Comparison of ENCODE assay signal across 17 mouse cellular contexts in genomic region chrX:164508728-164509127, GRCm38 (mm10). TPM values are rescaled to one million over a fixed set of nuclear protein-coding genes. Genes with fewer than 3 reads are reported as not detected.
DNase-seq lines count a peak whose midpoint lies in the region; ATAC-seq and TF ChIP-seq lines count a peak whose summit lies in the region.
"Had no signal": no experiment of that assay in that cellular context is flagged by ENCODE, and none has a peak within 500 bp of the region (broad histone marks: within the 10 kb centered on the region; RNA-seq: fewer than 3 reads in every experiment).

No protein-coding gene starts in this region.

- no peak overlapping the region for H3K9ac ChIP-seq in kidney, embryonic 14.5 days (ENCODE audit: low read depth, low read length)
- H3K9ac ChIP-seq in midbrain, postnatal 0 days (replicated peaks; ENCODE audit: low read length, poor library complexity, severe bottlenecking), result no peak overlapping the region
- H3K9ac ChIP-seq in midbrain, embryonic 15.5 days, result no peak overlapping the region
- H3K9ac ChIP-seq: embryonic facial prominence, embryonic 12.5 days; intestine, embryonic 15.5 days; limb, embryonic 15.5 days; midbrain, embryonic 12.5 days had no signal

- TF ChIP-seq CTCF in kidney, adult 2 months (conservative IDR thresholded peaks at IDR 0.05; ENCODE audit: insufficient read depth, insufficient read length, low read depth, low read length), result no peak
- TF ChIP-seq CTCF in midbrain, postnatal 0 days (IDR thresholded peaks at IDR 0.05), result no peak

- H3K36me3 ChIP-seq in kidney, adult 2 months (ENCODE audit: control insufficient read depth, insufficient read depth, low read length), result no peaks in the 10 kb centered on the region
- H3K36me3 ChIP-seq in kidney, embryonic 14.5 days (ENCODE audit: control insufficient read depth, insufficient read depth, low read length), result no peaks in the 10 kb centered on the region
- H3K36me3 ChIP-seq in midbrain, postnatal 0 days (ENCODE audit: insufficient read depth, low read length), result no peaks in the 10 kb centered on the region
- no peaks in the 10 kb centered on the region for H3K36me3 ChIP-seq in midbrain, embryonic 15.5 days (replicated peaks)
- H3K36me3 ChIP-seq: embryonic facial prominence, embryonic 12.5 days; forebrain, embryonic 10.5 days; intestine, embryonic 15.5 days; limb, embryonic 15.5 days; midbrain, embryonic 12.5 days had no signal

- H3K4me2 ChIP-seq in kidney, embryonic 14.5 days (replicated peaks; ENCODE audit: low read depth, low read length), result no peak overlapping the region
- H3K4me2 ChIP-seq in midbrain, postnatal 0 days (ENCODE audit: low read depth, low read length, poor library complexity, severe bottlenecking), result no peak overlapping the region
- no peak overlapping the region for H3K4me2 ChIP-seq in midbrain, embryonic 15.5 days
- H3K4me2 ChIP-seq: embryonic facial prominence, embryonic 12.5 days; heart, embryonic 11.5 days; intestine, embryonic 15.5 days; limb, embryonic 15.5 days; midbrain, embryonic 12.5 days had no signal

- no peak for TF ChIP-seq POLR2A in kidney, adult 2 months (IDR thresholded peaks at IDR 0.05; ENCODE audit: low read depth, low read length)

- 18% methylated on average over 3 of the region's 3 CpGs for whole genome bisulfite sequencing in kidney, adult 2 months
- 60% methylated on average over 3 of the region's 3 CpGs for WGBS in kidney, embryonic 14.5 days
- WGBS in midbrain, postnatal 0 days, result 60% methylated on average over 3 of the region's 3 CpGs
- 63% methylated on average over 3 of the region's 3 CpGs for WGBS in midbrain, embryonic 15.5 days

- ATAC-seq in kidney, embryonic 14.5 days (ENCODE audit: low FRiP score, low TSS enrichment), result no peak
- no peak for ATAC-seq in midbrain, postnatal 0 days (ENCODE audit: low FRiP score)
- no peak for ATAC-seq in midbrain, embryonic 15.5 days (replicated peaks)
- ATAC-seq: intestine, embryonic 15.5 days had no signal

- H3K27me3 ChIP-seq in kidney, adult 2 months (replicated peaks; ENCODE audit: control insufficient read depth, insufficient read depth, low read length), result no peaks in the 10 kb centered on the region
- no peaks in the 10 kb centered on the region for H3K27me3 ChIP-seq in kidney, embryonic 14.5 days (ENCODE audit: control insufficient read depth, insufficient read depth, low read length)
- H3K27me3 ChIP-seq in midbrain, postnatal 0 days (ENCODE audit: insufficient read depth, low read length), result no peaks in the 10 kb centered on the region; the same call in 1 of the 2 replicates
- 0 out of 2 replicates have a peak, but pooled peaks cover 2% of the 10 kb centered on the region for H3K27me3 ChIP-seq in midbrain, embryonic 15.5 days (replicated peaks)
- H3K27me3 ChIP-seq: intestine, embryonic 15.5 days; limb, embryonic 15.5 days had no signal

- no peaks in the 10 kb centered on the region for H3K9me3 ChIP-seq in kidney, embryonic 14.5 days (ENCODE audit: control insufficient read depth, low read length)
- no peaks in the 10 kb centered on the region for H3K9me3 ChIP-seq in midbrain, postnatal 0 days (ENCODE audit: low read length)
- no peaks in the 10 kb centered on the region for H3K9me3 ChIP-seq in midbrain, embryonic 15.5 days
- H3K9me3 ChIP-seq: embryonic facial prominence, embryonic 12.5 days; forebrain, embryonic 10.5 days; intestine, embryonic 15.5 days; limb, embryonic 15.5 days; midbrain, embryonic 12.5 days had no signal

- peaks cover 9% of the 10 kb centered on the region; the same call in 1 of the 2 replicates for H3K4me1 ChIP-seq in kidney, adult 2 months (ENCODE audit: control insufficient read depth, insufficient read depth, low read length)
- no peaks in the 10 kb centered on the region for H3K4me1 ChIP-seq in kidney, embryonic 14.5 days (ENCODE audit: control insufficient read depth, insufficient read depth, low read length)
- H3K4me1 ChIP-seq in midbrain, postnatal 0 days (ENCODE audit: insufficient read depth, low read length), result no peaks in the 10 kb centered on the region
- no peaks in the 10 kb centered on the region for H3K4me1 ChIP-seq in midbrain, embryonic 15.5 days
- H3K4me1 ChIP-seq: embryonic facial prominence, embryonic 12.5 days; forebrain, embryonic 10.5 days; intestine, embryonic 15.5 days; midbrain, embryonic 12.5 days had no signal

- no peak overlapping the region for H3K4me3 ChIP-seq in kidney, adult 2 months (ENCODE audit: insufficient read depth, low read depth, low read length)
- no peak overlapping the region for H3K4me3 ChIP-seq in kidney, embryonic 14.5 days (ENCODE audit: low read length)
- H3K4me3 ChIP-seq in midbrain, postnatal 0 days (ENCODE audit: low read depth, low read length), result no peak overlapping the region
- no peak overlapping the region for H3K4me3 ChIP-seq in midbrain, embryonic 15.5 days
- H3K4me3 ChIP-seq: embryonic facial prominence, embryonic 12.5 days; forebrain, embryonic 10.5 days; intestine, embryonic 15.5 days; limb, embryonic 15.5 days; midbrain, embryonic 12.5 days had no signal

- peak; percentile 42 for DNase-seq in kidney, adult 2 months
- DNase-seq in midbrain, postnatal 0 days (ENCODE audit: low spot score), result peak; percentile 34
- DNase-seq in ZHBTc4 (ENCODE audit: low read depth, low spot score), result peak; percentile 30
- DNase-seq in yolk sac, embryonic 10.5 days (ENCODE audit: low spot score), result peak; percentile 4
- no peak for DNase-seq in heart, adult 8-10 months (ENCODE audit: low spot score)
- DNase-seq: cerebellum, postnatal 36 days; gastrocnemius, postnatal 25 days; heart, postnatal 36 days had no signal

- H3K27ac ChIP-seq in kidney, adult 2 months (ENCODE audit: insufficient read depth, low read depth, low read length), result peak overlapping the region; percentile 46; the same call in 1 of the 2 replicates
- no peak overlapping the region for H3K27ac ChIP-seq in kidney, embryonic 14.5 days (ENCODE audit: low read depth, low read length)
- no peak overlapping the region for H3K27ac ChIP-seq in midbrain, postnatal 0 days (ENCODE audit: low read depth, low read length)
- no peak overlapping the region for H3K27ac ChIP-seq in midbrain, embryonic 15.5 days
- H3K27ac ChIP-seq: embryonic facial prominence, embryonic 12.5 days; forebrain, embryonic 10.5 days; intestine, embryonic 15.5 days; limb, embryonic 15.5 days; midbrain, embryonic 12.5 days had no signal

RNA-seq across cellular contexts. Expression of gene Asb9, which starts 2.6 kb away (rescaled TPM):
- 54.9 and 57.8 TPM in 2 replicates for polyA plus RNA-seq in kidney, adult 2 months (2012; rRNA removed)
- polyA plus RNA-seq in kidney, embryonic 14.5 days (2014; fragmentation: Nextera tagmentation; extraction: Ambion mirVana), result 7.4 and 10.9 TPM in 2 replicates
- not detected in 2 replicates for total RNA-seq in midbrain, postnatal 0 days (2014; rRNA removed)
- polyA plus RNA-seq in midbrain, postnatal 0 days (2015; fragmentation: Nextera tagmentation; extraction: Ambion mirVana), result not detected in 2 replicates
- not detected in 2 replicates for polyA plus RNA-seq in midbrain, embryonic 15.5 days (2015; fragmentation: Nextera tagmentation; extraction: Ambion mirVana)
- total RNA-seq in heart, adult 8-10 months (2022), result not detected
- total RNA-seq: gastrocnemius, postnatal 25 days; heart, postnatal 36 days; left cerebral cortex, postnatal 14 days had no signal
- polyA plus RNA-seq: intestine, embryonic 15.5 days had no signal
